Mouse (Mus musculus): Measurements from ENCODE around the gene Ercc5. TPM values are rescaled to one million over a fixed set of nuclear protein-coding genes. Genes with fewer than 3 reads are reported as not detected.

The Ercc5 gene
- polyA plus RNA-seq (2015; fragmentation: Nextera tagmentation; extraction: Ambion mirVana) = 13.3 TPM in 2 replicates

DNA sequence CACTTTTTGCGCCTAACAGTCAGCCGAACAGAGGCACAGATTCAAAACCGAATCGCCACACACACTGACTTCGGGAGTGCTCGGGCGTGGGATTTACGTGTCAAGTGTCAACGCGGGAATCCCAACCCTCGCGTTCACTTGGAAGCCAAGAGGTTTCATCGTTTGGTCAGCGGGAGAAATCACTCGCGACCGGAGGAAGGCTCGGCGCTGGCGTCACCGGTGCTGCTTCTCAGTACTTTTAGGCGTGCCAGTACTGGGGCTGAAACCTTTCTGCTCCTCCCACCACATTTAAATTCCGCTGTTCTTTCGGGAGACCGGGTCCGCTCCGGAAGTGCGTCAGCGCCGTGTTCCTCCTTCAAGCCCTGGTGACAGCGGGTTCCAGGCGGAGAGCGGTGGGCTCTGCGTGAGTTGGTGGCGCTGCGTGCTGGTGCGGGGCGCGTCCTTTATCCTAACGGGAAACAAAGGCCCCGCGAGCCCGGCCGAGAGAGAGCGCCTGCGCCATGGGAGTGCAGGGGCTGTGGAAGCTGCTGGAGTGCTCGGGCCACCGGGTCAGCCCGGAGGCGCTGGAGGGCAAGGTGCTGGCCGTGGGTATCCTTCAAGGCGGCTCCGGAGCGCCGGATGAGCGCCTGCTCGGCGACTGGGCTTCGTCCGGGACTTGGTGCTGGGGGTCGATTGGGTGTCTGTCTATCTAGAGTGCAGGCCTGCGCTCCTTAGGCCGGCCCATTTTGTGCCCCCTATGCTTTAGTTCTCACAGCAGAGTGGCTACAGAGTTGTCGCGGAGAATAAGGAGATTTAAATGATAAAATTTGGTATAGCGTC, at the start of gene Ercc5:
Gene Ercc5 (plus strand): TSS at position 182 of the 819 bp plus-strand sequence.
- DNase-seq (ENCODE audit: low spot score) = peak; percentile 89

DNA sequence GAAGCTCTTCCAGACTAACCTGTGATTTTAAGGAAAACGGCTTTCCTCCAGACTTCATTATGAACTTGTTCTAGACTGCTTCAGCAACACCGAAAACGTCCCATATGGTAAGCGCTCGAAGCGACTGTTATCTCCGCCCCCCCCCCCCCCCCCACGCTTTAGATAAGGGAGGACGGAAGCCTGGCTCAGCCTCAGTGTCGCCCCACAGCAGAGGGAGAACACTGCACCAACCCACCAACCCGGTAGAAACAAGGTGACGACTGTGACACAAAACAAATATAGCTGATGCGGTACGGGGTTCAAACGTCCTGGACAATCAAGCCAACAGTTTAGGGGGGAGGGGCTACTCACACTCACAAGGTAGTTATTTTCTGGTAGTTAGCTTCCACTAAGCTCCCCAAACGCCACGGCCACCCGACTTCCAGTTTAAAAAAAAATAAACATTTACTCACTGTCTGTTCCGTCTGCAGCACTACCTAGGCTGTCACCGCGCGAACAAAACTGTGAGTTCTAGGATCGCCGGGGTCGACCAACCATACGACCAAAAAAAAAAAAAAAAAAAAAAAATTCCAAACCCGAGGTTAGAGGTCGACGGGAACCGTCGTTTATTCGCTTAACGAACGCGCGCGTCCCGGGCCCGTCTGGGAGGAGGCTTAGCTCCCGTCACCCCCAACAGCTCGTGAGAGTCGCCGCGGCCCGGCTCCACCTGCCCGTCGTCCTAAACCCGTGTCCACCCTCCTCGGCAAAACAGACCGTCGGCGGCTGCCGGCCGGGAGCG, 45.9 kb upstream of the Ercc5 start:
- peak; percentile 79 for DNase-seq (ENCODE audit: low spot score)

DNA sequence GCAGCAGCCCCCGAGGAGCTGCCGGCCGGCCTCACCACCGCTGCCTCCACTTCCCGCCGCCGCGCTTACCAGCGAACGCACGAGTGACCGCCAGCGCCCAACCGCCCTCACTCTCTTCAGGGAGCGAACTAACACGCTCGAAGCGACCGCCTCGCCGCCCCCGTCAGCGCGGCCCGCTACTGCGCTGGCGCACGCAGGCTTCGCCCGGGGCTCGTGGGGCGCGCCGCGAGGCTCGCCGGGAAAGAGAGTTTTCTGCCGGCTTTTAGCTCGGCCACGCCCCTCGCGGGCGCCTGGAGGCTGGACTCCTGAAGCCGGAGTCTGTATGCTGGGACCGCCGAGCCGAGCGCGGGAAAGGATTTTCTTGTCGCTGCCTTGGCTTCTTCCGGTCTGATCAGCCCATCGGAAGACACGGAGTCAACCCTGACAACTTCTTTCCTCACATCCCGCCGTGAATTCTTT, 45.3 kb upstream of the Ercc5 start, which contains the start of gene Tex30:
Gene Tex30 (minus strand): TSS at position 183 of the 459 bp plus-strand sequence.
- peak; percentile 97 for DNase-seq (ENCODE audit: low spot score)

DNA sequence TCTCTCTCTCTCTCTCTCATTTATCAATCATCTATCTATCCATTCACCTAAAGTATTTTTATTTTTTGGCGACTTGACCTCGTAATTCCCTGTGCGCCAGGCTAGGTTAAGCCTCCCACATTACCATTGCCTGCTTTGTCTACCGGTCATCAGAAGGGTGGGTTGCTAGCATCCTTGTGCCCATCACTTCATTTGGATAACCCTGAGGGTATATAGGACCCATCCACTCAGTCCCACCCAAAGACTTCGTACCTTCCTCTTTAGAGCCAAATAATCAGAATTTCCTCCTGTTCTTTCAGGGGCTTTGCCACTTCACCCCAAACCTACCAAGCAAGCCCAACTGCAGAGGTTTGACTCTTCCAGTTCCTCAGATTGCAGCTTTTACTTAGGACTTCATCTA, 44.6 kb upstream of the Ercc5 start:
- DNase-seq (ENCODE audit: low spot score) = peak; percentile 4

DNA sequence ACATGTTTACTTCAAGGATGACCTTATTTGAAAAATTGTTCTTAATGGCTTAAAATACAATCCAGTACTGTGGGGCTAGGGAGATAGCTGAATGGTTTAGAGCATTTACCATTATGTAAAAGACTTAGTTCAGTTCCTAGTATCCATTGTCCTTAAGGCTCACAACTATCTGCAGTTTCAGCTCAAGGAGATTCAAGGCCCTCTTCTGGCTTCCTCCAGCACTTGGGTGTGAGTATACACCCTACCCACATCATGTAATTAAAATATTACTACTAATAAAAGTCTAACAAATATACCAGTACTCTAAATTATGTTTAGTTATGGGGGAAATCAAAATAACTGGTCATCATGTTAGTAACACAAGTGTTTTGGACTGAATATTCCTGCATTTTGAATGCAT, 30.0 kb upstream of the Ercc5 start:
- DNase-seq (ENCODE audit: low spot score) = no peak

DNA sequence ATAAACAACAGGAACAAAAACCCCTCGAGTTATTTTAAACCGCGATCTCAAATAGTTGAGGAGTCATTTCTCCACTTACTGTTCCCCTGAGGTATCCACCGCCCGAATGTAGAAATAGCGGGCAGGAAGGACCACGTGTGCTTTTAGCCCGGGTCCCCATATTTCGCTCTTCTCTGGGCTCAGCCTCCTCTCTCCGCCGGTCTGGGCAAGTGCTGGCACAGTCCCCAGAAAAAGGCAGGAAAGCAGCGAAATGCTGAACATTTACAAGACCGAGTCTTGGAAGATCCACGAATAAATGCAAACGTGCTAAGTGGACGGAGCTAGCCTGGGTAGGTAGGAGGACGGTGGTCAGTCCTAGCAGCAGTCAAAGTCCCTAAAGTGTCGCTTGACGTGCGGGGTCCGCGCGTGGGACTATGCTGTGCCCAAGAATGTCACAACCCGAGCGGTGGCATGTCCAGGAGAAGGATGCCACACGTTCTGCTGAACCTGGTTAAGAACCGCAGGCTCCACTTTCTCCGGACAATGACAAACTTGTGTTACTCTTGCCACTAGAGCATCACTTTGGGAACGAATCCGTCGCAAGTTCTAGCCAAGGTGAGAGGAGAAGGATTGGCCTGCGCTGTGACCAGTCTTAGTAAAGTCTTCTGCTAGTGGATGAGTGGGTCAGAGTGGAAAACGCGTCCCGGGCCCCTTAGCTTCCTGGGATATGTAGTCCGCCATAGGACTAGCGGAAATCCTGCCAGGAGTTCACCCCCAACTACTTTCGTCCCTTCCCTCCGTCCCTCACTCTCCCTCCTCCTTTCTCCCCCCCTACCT, 29.1 kb upstream of the Ercc5 start, which contains the start of the genes Kdelc1 and Bivm:
Gene Kdelc1 (minus strand): TSS at position 570 of the 816 bp plus-strand sequence.
Gene Bivm (plus strand): TSS at position 719 of the 816 bp plus-strand sequence.
- peak; percentile 78 for DNase-seq (ENCODE audit: low spot score)

DNA sequence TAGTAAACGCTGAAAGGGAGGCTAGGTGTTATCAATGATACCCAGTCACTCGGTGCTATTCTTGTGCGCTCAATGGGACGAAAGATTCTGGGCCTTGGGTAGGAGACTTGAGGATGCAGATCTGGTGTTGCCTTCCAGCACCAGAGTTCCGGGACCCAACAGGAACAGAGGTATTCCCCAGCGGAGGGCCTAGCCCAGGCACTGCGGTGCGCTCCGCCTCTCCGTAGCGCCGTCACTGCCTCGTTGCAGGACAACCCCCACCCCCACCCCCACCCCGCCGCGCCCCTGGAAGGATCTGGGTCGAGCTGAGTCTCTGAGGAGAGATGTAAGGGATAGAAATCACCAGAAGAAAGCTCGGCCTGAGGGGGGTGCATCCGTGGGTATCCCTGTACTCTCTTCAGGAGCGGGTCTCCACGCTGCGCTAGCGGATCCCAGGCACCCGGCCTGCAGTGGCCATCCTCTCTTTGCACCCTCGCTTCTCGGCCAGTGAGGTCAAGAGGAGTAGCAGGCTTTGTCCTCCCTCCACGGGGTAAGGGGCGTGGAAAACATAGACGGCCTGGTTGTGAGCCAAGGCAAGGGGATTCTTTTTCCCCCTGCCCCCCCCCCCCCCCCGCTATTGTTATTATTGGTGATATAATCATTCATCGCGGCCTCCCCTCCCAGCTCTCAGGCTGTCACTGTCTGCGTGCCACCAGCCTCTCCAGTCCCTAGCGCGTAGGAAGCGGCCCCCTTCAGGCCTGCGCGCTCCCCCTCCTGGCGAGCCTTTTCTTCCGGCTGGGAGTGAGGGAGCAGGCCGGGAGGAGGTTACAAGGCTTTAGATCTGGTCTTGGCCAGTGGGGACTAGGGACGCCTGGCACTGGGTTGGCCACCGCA, 28.1 kb upstream of the Ercc5 start:
- DNase-seq (ENCODE audit: low spot score) = peak; percentile 65

DNA sequence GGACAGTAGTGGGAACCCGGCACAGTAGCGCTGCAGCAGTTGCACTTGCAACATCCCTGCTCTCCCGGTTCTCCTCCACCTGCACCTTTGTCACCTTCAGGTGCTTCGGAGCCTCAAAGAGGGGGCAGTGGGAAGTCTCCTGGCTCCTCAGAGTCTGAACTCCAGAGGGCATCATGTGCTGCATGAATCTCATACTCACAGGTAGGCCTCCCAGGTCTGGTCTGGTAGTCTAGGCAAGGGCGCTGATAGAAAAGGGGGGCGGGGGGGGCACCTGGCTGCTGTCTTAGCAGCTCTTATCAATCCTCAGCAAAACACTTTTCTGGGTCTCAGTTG, 27.5 kb upstream of the Ercc5 start:
- DNase-seq (ENCODE audit: low spot score) = no peak

DNA sequence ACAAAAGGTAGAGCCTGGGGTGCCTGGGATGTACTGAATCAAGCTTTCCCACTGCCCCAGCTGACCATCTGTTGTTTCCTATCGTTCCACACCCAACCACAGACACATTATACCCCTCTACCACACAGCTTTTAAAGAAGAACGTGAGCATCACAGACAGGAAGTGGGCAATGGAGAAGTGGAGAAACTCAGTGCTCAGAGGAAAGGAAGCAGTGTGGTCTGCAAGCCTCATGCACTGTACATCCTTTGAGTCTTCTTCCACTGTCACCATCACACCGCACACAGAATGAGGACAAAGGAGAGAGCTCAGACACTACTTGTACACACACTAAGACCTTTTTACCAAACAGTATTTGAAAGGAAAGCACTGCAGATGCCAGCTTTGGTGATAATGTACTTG, 25.3 kb upstream of the Ercc5 start:
- DNase-seq (ENCODE audit: low spot score) = peak; percentile 79

DNA sequence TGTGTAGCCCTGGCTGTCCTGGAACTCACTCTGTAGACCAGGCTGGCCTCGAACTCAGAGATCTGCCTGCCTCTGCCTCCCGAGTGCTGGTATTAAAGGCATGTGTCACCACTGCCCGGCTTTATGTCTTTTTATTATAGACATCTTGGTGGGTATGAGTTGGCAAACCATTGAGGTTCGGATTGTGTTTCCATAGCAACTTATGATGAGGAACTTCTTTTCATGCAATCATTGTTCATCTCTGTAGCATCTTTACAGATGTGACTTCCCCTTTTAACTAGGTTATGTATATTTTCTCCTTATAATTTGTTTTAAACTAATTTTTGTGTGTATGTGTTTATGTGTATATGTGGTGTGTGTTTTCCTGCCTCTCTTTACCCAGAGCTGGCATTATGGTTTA, 22.0 kb upstream of the Ercc5 start:
- no peak for DNase-seq (ENCODE audit: low spot score)

DNA sequence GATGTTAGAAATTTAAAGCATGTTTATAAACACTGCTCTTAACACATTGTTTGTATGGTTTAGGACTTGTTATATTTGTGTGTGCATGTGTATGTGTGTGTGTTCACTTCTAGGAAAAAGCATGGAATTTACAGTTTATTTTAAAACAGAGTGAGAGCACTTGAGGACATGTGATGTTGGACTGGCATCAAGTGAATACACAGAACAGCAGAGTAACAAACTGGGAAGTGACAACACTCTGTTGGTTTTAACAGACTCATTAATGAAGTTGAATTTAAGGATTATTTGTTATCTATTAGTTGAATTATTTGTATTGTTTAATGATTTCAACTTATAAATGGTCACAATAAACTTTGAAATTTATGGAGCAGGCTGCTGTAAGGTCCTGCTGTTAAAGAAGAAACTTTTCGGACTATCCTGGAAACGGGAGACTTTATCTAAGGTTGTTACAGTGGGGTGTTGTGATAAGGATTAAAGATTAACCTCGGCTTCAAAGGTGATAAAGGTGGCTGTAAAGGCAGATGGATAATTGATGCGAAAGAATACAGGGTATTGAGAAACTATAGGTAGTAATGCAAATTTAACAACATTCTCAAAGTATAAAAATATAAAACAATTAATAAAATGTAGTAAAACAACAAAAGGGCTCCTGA, 17.5 kb upstream of the Ercc5 start:
- no peak for DNase-seq (ENCODE audit: low spot score)

DNA sequence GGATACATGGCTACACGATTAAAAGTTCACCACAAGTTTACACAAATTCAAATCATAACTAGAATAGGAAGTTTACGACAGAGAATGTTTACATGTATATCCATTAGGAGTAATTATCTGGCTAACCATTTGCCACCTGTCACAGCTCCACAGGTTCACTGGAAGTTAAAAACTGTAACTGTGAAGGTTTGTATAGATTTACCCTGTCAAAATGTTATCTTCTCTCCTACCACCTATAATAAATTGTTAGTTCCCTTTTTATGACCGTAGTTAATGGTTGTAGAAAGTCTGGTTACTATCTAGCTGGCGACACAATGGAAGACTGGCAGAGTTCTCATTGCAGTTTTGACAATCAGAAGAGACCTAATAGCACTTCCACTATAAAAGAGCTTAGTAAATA, 7.3 kb upstream of the Ercc5 start:
- no peak for DNase-seq (ENCODE audit: low spot score)

DNA sequence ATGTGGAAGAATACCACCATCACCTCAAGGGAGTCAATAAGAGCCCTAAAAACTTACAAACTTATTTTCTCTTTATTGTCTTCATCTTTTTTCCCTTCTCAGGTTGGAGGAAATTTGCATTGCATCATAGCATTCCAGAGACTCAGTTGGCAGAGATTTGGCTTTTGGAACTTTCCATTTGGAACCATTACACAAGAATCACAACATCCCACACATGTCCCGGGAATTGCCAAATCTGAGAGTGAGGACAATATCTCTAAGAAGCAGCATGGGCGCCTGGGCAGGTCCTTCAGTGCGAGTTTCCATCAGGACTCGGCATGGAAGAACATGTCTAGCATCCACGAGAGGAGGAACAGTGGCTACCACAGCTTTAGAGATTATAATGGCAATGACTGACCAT, 4.8 kb upstream of the Ercc5 start:
- no peak for DNase-seq (ENCODE audit: low spot score)

DNA sequence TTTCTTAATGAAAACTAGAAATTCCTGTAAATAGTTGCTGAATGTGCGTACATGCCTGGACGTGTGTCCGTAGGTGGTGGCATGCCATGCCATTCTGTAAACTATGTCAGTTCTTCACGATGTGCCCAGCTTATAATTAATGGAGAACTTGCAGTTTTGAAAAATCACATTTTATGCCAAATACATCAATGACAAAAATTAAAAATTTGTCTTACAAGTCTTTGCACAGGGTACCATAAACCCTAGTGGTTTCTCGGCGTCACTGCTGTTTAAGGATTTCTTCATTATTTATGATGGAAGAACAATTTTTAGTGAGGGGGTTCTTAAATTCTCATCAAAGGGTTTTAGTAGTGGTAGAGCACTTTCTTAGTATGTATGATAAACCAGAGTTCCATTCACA, 1.2 kb downstream of the Ercc5 start:
- peak; percentile 21 for DNase-seq (ENCODE audit: low spot score)

DNA sequence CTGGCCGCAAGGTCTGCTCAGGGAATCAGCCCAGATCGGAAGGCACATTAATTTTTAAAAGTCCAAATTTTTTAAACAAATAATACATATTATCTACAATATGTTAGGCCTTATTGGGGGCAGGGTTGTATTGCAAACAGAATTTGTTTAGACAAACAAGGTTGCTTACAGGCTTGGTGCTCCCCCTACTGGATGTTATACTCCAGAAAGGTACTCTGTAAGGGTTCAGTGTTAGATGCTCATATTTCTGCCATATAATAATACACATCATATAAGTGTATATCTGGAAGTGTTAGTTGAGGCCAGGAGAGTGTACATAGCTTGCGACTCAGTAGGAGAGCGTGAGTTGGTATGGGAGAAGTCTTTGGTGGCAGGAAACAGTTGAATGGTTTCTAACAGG, 7.7 kb downstream of the Ercc5 start:
- peak; percentile 54 for DNase-seq (ENCODE audit: low spot score)

DNA sequence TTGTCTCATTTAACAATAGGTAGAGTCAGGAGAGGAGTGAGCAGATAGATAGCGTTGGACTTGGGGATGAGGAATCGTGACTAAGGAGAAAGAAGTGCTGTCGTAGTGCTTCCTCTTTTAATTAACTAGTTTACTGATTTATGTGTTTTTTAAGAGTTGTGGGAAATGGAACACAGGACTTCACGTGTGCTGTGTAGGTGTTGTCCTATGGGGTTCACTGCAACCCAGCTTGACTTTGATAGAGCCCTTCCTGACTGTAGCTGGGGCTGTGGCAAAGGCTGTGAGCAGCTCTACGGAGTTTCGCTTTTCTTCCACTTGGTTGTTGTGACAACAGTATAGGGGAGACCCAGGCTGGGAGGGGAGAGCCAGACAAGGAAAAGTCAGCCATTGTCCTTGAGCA, 10.8 kb downstream of the Ercc5 start:
- DNase-seq (ENCODE audit: low spot score) = no peak

DNA sequence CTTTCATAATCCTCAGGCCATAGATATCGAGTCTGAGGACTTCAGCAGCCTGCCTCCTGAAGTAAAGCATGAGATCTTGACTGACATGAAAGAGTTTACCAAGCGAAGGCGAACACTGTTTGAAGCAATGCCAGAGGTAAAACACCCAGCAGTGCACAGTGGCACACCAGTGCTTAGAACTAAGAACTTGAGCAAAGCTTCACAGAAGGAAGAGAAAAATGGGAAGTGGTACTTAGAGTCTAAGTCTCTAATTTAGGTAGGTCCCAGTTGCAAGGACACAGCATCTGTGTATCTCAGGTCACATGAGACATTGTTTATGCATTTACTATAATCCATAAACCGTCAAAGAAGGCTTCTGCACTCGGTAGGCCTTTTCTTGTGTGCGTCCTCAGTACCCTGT, 14.3 kb downstream of the Ercc5 start:
- no peak for DNase-seq (ENCODE audit: low spot score)

DNA sequence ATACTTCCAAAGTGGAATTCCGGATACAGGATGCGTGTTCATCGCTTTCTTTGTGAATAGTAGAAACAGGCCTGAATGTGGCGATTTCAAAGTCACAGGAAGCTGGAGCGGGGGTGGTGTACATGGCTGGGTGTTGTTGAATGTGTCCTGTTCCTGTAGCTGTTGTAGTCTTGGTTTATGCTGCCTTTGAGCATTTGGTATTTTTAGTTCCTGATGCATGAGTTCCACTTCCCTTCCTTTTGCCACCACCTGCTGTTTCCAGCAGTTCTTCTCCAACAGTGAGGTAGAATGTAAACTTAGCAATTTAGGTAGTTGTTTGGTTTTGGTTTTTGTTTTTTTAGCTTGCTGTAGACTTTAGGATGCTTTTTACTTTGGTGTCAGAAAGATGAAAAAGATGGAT, 14.8 kb downstream of the Ercc5 start:
- DNase-seq (ENCODE audit: low spot score) = no peak

DNA sequence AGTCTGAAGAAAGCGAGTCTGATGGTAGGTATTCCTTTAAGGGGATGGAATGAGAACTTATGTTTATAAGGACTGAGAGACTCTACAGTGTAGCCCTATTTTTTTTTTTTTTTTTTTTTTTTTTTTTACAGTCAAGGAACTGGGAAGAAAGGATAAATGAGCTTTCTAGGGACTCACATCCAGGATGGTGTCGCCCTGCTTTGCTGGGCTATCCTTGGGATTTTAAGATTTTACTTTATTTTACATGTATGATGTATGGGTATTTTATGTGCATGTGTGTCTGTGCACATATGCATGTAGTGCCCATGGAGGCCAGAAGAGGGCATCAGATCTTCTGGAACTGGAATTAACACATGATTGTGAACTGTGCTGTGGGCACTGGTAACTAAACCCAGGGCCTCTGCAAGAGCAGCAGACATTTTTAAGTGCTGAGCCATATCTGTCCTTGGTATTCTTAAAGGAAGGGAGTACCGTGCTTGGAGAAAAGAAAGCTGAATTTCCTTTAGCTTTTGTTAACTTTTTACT, 20.4 kb downstream of the Ercc5 start:
- DNase-seq (ENCODE audit: low spot score) = no peak

DNA sequence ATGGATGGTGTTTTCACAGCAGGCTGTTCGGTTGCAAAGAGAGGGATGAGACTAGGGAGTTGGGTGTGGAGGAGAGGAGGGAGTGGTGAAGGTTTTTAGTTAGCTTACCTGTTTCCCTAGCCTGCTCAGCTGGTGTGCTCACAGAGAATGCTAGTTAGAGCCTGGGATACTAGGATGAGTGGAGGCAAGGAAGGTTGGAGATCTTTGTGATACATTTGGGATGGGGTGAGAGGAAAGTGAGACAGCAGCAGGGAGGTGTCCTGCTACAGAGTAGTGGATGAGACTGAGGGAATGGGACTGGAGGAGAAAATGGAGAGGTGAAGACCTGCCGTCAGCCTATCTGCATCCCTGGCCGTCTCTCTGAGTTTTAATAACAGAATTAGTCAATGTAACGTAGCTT, 25.1 kb downstream of the Ercc5 start:
- no peak for DNase-seq (ENCODE audit: low spot score)

All from thymus, postnatal 0 days (tissue).